Mouse (Mus musculus): ENCODE data around the gene Gm17409. TPM values are rescaled to one million over a fixed set of nuclear protein-coding genes. Genes with fewer than 3 reads are reported as not detected.
A peak's percentile ranks its signal among the peaks of the same experiment; 100 is the strongest.

Gene Gm17409
- polyA plus RNA-seq, 1 experiment: not detected

GRCm38 (mm10) chr2:58443163-58443562, 26.8 kb upstream of the Gm17409 start:
- H3K4me3 ChIP-seq (replicated peaks; ENCODE audit: insufficient read depth, low read depth, low read length): no peak overlapping the region
- H3K27ac ChIP-seq (ENCODE audit: insufficient read depth, low read length): no peak overlapping the region
- no peaks in the 10 kb centered on the region for H3K4me1 ChIP-seq (ENCODE audit: control insufficient read depth, insufficient read depth, low read length)
- DNase-seq: no peak
- TF ChIP-seq POLR2A (IDR thresholded peaks at IDR 0.05; ENCODE audit: borderline replicate concordance, insufficient read depth, low read length): no peak
- no peak for TF ChIP-seq CTCF (IDR thresholded peaks at IDR 0.05; ENCODE audit: borderline replicate concordance, insufficient read depth, low read depth, low read length)
- no peaks in the 10 kb centered on the region for H3K27me3 ChIP-seq (ENCODE audit: control insufficient read depth, insufficient read depth, low read length)
- WGBS: 79% methylated on average over 4 of the region's 4 CpGs

DNA sequence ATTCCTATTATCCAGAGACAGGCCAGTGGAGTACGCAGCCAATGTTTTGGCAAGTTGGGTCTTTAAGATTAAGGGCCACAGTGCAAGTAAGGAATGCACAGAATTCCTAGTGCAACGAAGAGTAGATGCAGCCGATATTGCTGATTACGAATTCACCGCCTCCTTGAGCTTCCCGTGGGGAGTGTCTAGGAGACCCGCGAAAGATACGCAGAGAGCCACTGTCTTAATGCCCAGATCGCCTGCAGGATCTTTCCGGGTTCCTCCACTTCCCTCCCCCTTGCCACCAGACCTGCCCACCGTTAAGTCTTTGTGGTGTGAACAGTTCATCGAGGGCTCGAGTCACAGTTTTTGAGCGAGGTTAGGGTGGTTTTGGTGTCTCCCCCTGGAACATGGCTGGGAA, 22.9 kb upstream of the Gm17409 start:
- 98% methylated on average over 15 of the region's 15 CpGs for WGBS
- Histone ChIP-seq H3K4me3 (replicated peaks; ENCODE audit: insufficient read depth, low read depth, low read length) (no peak overlapping the region), H3K4me1 (ENCODE audit: control insufficient read depth, insufficient read depth, low read length) (no peaks in the 10 kb centered on the region), H3K27ac (ENCODE audit: insufficient read depth, low read length) (no peak overlapping the region), H3K27me3 (ENCODE audit: control insufficient read depth, insufficient read depth, low read length) (no peaks in the 10 kb centered on the region)
- TF ChIP-seq CTCF (IDR thresholded peaks at IDR 0.05; ENCODE audit: borderline replicate concordance, insufficient read depth, low read depth, low read length): no peak
- TF ChIP-seq POLR2A (IDR thresholded peaks at IDR 0.05; ENCODE audit: borderline replicate concordance, insufficient read depth, low read length): no peak
- no peak for DNase-seq

DNA sequence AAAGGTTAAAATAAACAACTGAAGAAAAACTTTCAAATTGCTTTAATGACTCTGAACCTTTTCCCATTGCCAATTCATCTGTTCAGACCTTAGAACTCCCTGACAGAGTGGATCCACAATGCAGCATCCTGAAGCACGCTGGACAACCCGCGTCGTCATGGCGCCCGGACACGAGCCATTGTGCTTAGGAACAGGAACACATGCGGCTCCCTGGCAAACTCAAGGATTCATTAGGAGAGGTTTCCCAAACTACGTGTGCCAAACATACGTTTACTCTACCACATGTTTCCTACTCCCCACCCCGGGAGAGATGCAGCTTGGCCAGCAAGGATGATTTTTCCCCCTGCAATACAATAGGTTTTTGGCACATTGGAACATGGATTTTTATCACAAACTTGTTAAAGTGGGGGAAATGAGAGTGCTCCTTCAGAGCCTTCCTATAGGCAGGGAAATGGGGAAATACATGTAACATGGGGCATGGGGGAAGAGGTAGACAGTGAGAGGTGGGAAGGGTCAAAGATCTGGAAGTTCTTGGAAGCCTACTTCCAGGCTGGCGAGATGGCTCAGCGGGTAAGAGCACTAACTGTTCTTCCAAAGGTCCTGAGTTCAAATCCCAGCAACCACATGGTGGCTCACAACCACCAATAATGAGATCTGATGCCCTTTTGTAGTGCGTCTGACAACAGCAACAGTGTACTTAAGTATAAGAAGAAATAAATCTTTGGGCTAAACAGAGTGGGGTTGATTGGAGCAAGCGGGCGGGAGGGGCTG, 15.6 kb upstream of the Gm17409 start:
- no peak for TF ChIP-seq CTCF (IDR thresholded peaks at IDR 0.05; ENCODE audit: borderline replicate concordance, insufficient read depth, low read depth, low read length)
- TF ChIP-seq POLR2A (IDR thresholded peaks at IDR 0.05; ENCODE audit: borderline replicate concordance, insufficient read depth, low read length): no peak
- no peak overlapping the region for H3K4me3 ChIP-seq (replicated peaks; ENCODE audit: insufficient read depth, low read depth, low read length)
- H3K27me3 ChIP-seq (ENCODE audit: control insufficient read depth, insufficient read depth, low read length): no peaks in the 10 kb centered on the region
- DNase-seq: peak in 1 of 2 experiments; percentile 42
- no peak overlapping the region for H3K27ac ChIP-seq (ENCODE audit: insufficient read depth, low read length)
- WGBS: 39% methylated on average over 16 of the region's 16 CpGs
- no peaks in the 10 kb centered on the region; the same call in 1 of the 2 replicates for H3K4me1 ChIP-seq (ENCODE audit: control insufficient read depth, insufficient read depth, low read length)

GRCm38 (mm10) chr2:58456843-58457487, 13.0 kb upstream of the Gm17409 start:
- TF ChIP-seq CTCF (IDR thresholded peaks at IDR 0.05; ENCODE audit: borderline replicate concordance, insufficient read depth, low read depth, low read length) (no peak), POLR2A (IDR thresholded peaks at IDR 0.05; ENCODE audit: borderline replicate concordance, insufficient read depth, low read length) (no peak)
- 91% methylated on average over 8 of the region's 8 CpGs for WGBS
- no peak overlapping the region for H3K27ac ChIP-seq (ENCODE audit: insufficient read depth, low read length)
- H3K27me3 ChIP-seq (ENCODE audit: control insufficient read depth, insufficient read depth, low read length): no peaks in the 10 kb centered on the region
- no peaks in the 10 kb centered on the region; the same call in 1 of the 2 replicates for H3K4me1 ChIP-seq (ENCODE audit: control insufficient read depth, insufficient read depth, low read length)
- H3K4me3 ChIP-seq (replicated peaks; ENCODE audit: insufficient read depth, low read depth, low read length): no peak overlapping the region
- no peak for DNase-seq

DNA sequence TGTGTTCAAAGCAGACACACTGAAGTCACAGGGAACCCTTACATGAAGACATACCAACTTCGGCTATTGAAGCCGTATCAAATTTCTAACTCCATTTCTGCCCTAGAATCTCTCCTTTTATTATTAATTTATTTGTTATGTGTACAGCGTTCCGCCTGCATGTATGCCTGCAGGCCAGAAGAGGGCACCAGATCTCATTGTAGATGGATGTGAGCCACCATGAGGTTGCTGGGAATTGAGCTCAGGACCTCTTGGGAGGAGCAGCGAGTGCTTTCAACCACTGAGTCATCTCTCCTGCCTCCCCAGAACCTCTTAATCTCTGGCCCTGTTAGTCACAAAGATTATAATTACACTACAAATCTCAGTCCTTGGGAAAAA, 12.4 kb upstream of the Gm17409 start:
- 98% methylated on average over 5 of the region's 5 CpGs for WGBS
- no peak overlapping the region for H3K27ac ChIP-seq (ENCODE audit: insufficient read depth, low read length)
- H3K4me3 ChIP-seq (replicated peaks; ENCODE audit: insufficient read depth, low read depth, low read length): no peak overlapping the region
- no peak for DNase-seq
- no peaks in the 10 kb centered on the region; the same call in 1 of the 2 replicates for H3K4me1 ChIP-seq (ENCODE audit: control insufficient read depth, insufficient read depth, low read length)
- H3K27me3 ChIP-seq (ENCODE audit: control insufficient read depth, insufficient read depth, low read length): no peaks in the 10 kb centered on the region
- TF ChIP-seq POLR2A (IDR thresholded peaks at IDR 0.05; ENCODE audit: borderline replicate concordance, insufficient read depth, low read length): no peak
- peak; percentile 16; the same call in 1 of the 2 replicates for TF ChIP-seq CTCF (IDR thresholded peaks at IDR 0.05; ENCODE audit: borderline replicate concordance, insufficient read depth, low read depth, low read length)

DNA sequence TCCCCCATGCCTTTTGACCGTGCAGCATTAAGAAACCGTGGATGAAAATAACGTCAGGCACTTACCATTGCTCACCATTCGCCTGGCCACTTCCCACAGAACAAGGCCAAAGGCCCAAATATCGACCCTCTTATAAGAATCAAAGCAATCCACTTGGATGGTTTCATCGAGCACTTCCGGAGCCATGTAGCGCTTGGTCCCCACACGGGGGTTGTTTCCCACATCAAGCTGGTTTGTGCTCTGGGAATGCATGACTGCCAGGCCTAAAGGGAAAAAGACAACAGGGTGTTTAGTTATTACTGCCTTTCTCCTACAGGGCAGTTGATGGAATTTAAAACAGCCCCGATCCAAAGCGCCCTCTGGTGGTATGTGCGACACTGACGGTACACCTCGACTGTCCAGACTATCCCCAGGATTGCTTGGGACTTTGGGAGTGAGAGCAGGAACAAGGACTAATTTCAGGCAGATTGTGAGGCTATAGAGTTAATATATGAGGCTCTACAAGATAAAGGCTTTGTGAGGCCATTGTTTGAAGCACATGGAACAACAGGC, 11.0 kb upstream of the Gm17409 start:
- TF ChIP-seq POLR2A (IDR thresholded peaks at IDR 0.05; ENCODE audit: borderline replicate concordance, insufficient read depth, low read length) (no peak), CTCF (IDR thresholded peaks at IDR 0.05; ENCODE audit: borderline replicate concordance, insufficient read depth, low read depth, low read length) (peak; percentile 67)
- Histone ChIP-seq H3K27me3 (ENCODE audit: control insufficient read depth, insufficient read depth, low read length) (no peaks in the 10 kb centered on the region), H3K4me1 (ENCODE audit: control insufficient read depth, insufficient read depth, low read length) (no peaks in the 10 kb centered on the region; the same call in 1 of the 2 replicates), H3K4me3 (replicated peaks; ENCODE audit: insufficient read depth, low read depth, low read length) (no peak overlapping the region), H3K27ac (ENCODE audit: insufficient read depth, low read length) (peak overlapping the region; percentile 28; the same call in 1 of the 2 replicates)
- DNase-seq: peak; percentile 51 to 56
- WGBS: 81% methylated on average over 14 of the region's 14 CpGs

DNA sequence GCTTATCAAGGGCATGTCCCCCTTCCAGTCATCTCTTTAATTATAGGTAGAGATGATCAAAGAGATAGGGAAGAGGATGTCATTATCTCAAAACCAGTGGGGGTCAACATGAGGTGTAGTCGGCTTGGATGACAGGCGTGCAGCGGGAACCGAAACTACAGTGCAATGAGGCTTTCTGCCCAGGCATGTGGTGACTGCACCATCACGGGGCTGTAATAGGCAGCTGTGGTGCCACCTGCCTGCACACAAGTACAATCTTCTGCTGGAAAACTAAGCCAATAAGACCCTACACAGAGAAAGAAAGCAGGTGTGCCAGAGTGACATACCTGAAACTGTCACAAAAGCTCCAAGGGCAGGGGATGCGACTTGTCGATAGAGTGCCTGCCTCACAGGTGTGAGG, 374 bp downstream of the Gm17409 start:
- DNase-seq: no peak
- H3K4me3 ChIP-seq (replicated peaks; ENCODE audit: insufficient read depth, low read depth, low read length): no peak overlapping the region
- TF ChIP-seq POLR2A (IDR thresholded peaks at IDR 0.05; ENCODE audit: borderline replicate concordance, insufficient read depth, low read length): no peak
- TF ChIP-seq CTCF (IDR thresholded peaks at IDR 0.05; ENCODE audit: borderline replicate concordance, insufficient read depth, low read depth, low read length): no peak
- H3K27ac ChIP-seq (ENCODE audit: insufficient read depth, low read length): no peak overlapping the region
- H3K4me1 ChIP-seq (ENCODE audit: control insufficient read depth, insufficient read depth, low read length): no peaks in the 10 kb centered on the region
- H3K27me3 ChIP-seq (ENCODE audit: control insufficient read depth, insufficient read depth, low read length): no peaks in the 10 kb centered on the region
- WGBS: 80% methylated on average over 7 of the region's 7 CpGs

All from cerebellum, adult 2 months (tissue).